Mouse (Mus musculus) forebrain, embryonic 16.5 days (tissue): Measurements from ENCODE around the gene Gm11027. TPM values are rescaled to one million over a fixed set of nuclear protein-coding genes. Genes with fewer than 3 reads are reported as not detected.

ENCODE experiments used
- ATAC-seq: fragments of 200-750 bp; cut with Nextera tagmentation; 2 replicates; pipeline ENCODE4 v1.8.0; 2017; ENCODE audit warnings: mild to moderate bottlenecking, moderate library complexity
- H3K27ac ChIP-seq: fragments of 300-500 bp; sonication (generic); 2 replicates; pipeline ENCODE4 v1.5.1; 2014; ENCODE audit warnings: low read length, control low read depth
- H3K27me3 ChIP-seq: fragments of 300-500 bp; sonication (generic); replicated peaks from 2 replicates; pipeline ENCODE4 v1.6.1; 2014; ENCODE audit warnings: low read length; ENCODE audit not compliant: control insufficient read depth, insufficient read depth
- H3K36me3 ChIP-seq: fragments of 300-500 bp; sonication (generic); 2 replicates; pipeline ENCODE4 v1.6.1; 2014; ENCODE audit not compliant: control insufficient read depth, insufficient read depth
- H3K4me1 ChIP-seq: fragments of 300-500 bp; sonication (generic); replicated peaks from 2 replicates; pipeline ENCODE4 v1.6.1; 2014; ENCODE audit warnings: low read length; ENCODE audit not compliant: control insufficient read depth, insufficient read depth
- H3K4me2 ChIP-seq: fragments of 300-500 bp; sonication (generic); 2 replicates; pipeline ENCODE4 v1.6.1; 2014; ENCODE audit warnings: mild to moderate bottlenecking, low read length, control low read depth
- H3K4me3 ChIP-seq: fragments of 300-500 bp; sonication (generic); replicated peaks from 2 replicates; pipeline ENCODE4 v1.5.1; 2014; ENCODE audit warnings: mild to moderate bottlenecking, low read length, control low read depth
- H3K9ac ChIP-seq: fragments of 300-500 bp; sonication (generic); replicated peaks from 2 replicates; pipeline ENCODE4 v1.6.1; 2014; ENCODE audit warnings: low read depth, low read length, control low read depth
- H3K9me3 ChIP-seq: fragments of 300-500 bp; sonication (generic); 2 replicates; pipeline ENCODE4 v1.6.1; 2016; ENCODE audit warnings: low read length; ENCODE audit not compliant: control insufficient read depth
- WGBS: fragments of 180-500 bp; shearing (Covaris S2); extraction: QIAGEN DNeasy Blood & Tissue Kit; methylation state at CpG from one replicate; pipeline ENCODE4 v1.1.7; 2014; 5-methylcytosine and 5-hydroxymethylcytosine counted together
- microRNA-seq: library from miRNA; unstranded; fragments of <30 nt; microRNA quantifications from one replicate; pipeline ENCODE4, GENCODE M21; 2017
- polyA plus RNA-seq: library from polyadenylated mRNA; unstranded; fragments of >200 nt; fragmentation: Nextera tagmentation; extraction: Ambion mirVana; gene quantifications from 2 replicates; pipeline ENCODE4 v1.2.1, GENCODE M21; 2015

Gene Gm11027
- polyA plus RNA-seq, 1 experiment from 2014 or later, result not detected

DNA sequence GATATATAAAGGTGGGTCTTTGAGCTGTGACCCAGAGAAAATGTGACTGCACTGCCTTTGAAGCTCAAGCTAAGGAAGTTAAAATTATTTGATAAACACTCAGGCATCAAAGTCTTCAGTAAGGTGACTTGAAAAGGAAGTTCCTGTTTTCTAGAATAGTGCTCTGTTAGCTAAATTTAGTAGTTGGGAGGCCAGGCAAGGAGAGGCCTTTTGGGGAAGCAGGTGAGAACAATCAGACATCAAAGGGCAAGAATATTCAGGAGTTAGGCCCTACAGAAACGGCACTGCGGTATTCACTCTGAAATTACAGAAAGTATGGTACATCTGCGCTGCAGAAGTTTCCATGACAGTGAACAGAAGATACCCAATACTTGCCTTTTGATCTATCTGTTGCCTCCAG, 40.3 kb downstream of the Gm11027 start:
- WGBS, result 93% methylated on average over 3 of the region's 3 CpGs

DNA sequence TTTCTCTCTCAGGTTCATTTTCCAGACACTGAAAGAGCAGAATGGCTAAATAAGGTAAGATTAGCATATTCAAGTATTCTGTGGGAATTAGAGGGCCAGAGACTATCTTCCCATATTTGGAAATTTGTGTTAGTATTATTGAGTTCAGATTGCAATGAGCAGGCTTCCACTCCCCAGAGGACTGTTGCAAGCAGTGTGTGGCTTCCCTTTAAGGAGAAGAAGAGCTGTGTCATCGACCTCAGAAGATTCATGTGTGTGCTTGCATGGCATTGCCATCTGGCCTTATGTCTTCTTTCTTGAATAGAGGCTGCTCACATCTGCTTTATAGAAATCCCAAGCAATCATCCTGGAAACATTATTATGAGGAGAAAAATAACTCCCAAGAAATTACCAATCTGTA, 42.6 kb downstream of the Gm11027 start:
- Histone ChIP-seq H3K9me3 (no peaks in the 10 kb centered on the region), H3K27ac (no peak overlapping the region), H3K36me3 (no peaks in the 10 kb centered on the region), H3K27me3 (no peaks in the 10 kb centered on the region), H3K4me3 (no peak overlapping the region), H3K4me2 (no peak overlapping the region), H3K9ac (no peak overlapping the region), H3K4me1 (no peaks in the 10 kb centered on the region)
- no peak for ATAC-seq
- WGBS, result 82% methylated on average over 1 of the region's 1 CpGs

More for the DNA sequence above, 40.3 kb downstream of the Gm11027 start:
- Histone ChIP-seq H3K9ac (no peak overlapping the region), H3K4me1 (no peaks in the 10 kb centered on the region), H3K4me2 (no peak overlapping the region), H3K27ac (no peak overlapping the region), H3K36me3 (no peaks in the 10 kb centered on the region), H3K4me3 (no peak overlapping the region), H3K9me3 (no peaks in the 10 kb centered on the region), H3K27me3 (no peaks in the 10 kb centered on the region)
- ATAC-seq, result no peak

Small RNA genes lying within 50 kb of the gene (microRNA-seq; reads per million reads assigned to microRNA genes)
- gene Gm23190, result not detected

Other genes with a start within 250 kb of the Gm11027 start
- 68.3 and 72.3 TPM in 2 replicates for gene Zfp386, start 227.7 kb upstream of the Gm11027 start, polyA plus RNA-seq
- gene Vipr2, start 197.7 kb upstream of the Gm11027 start, polyA plus RNA-seq, result 0.75 and 0.92 TPM in 2 replicates
- gene Wdr60, start 12.4 kb upstream of the Gm11027 start, polyA plus RNA-seq, result 15.7 and 18.5 TPM in 2 replicates
- 12.9 and 13.5 TPM in 2 replicates for gene Esyt2, start 5.8 kb downstream of the Gm11027 start, polyA plus RNA-seq
- gene Ncapg2, start 130.0 kb downstream of the Gm11027 start, polyA plus RNA-seq, result 17.6 and 18.9 TPM in 2 replicates
- 7.9 and 11.5 TPM in 2 replicates for gene Ptprn2, start 210.3 kb downstream of the Gm11027 start, polyA plus RNA-seq